Mouse (Mus musculus) right cerebral cortex, postnatal 4 days (tissue): ENCODE results near the gene Stk16.
A peak's percentile ranks its signal among the peaks of the same experiment; 100 is the strongest.

ENCODE experiments used
- DNase-seq: peaks from one replicate; pipeline ENCODE4 v3.0.0-alpha.2; 2022

The Stk16 gene

GRCm38 (mm10) chr1:75243411-75243810, 32.8 kb downstream of the Stk16 start:
- no peak for DNase-seq

GRCm38 (mm10) chr1:75244175-75244826, 33.7 kb downstream of the Stk16 start:
- DNase-seq, result no peak

DNA sequence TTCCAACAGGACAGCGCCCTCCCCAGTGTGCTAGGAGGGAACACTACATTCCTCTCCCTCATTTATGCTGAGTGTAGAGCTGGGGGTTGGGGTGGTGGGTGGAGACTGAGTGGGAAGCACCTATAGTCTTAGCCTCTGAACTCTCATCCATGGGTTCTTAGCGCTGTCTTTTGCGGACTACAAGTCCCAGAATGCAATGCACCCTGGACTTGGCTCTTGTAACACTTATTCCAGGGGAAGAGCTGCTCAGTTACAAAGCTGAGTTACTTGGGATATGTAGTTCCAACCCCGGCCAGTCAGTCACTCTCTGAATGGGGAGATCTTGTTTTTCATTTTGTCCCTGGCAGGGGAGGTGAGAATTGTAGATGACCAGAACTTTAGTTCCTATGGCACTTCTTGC, 34.2 kb downstream of the Stk16 start:
- DNase-seq, result no peak

- no peak for DNase-seq
Observed at GRCm38 (mm10) chr1:75247071-75247930, 36.7 kb downstream of the Stk16 start.

DNA sequence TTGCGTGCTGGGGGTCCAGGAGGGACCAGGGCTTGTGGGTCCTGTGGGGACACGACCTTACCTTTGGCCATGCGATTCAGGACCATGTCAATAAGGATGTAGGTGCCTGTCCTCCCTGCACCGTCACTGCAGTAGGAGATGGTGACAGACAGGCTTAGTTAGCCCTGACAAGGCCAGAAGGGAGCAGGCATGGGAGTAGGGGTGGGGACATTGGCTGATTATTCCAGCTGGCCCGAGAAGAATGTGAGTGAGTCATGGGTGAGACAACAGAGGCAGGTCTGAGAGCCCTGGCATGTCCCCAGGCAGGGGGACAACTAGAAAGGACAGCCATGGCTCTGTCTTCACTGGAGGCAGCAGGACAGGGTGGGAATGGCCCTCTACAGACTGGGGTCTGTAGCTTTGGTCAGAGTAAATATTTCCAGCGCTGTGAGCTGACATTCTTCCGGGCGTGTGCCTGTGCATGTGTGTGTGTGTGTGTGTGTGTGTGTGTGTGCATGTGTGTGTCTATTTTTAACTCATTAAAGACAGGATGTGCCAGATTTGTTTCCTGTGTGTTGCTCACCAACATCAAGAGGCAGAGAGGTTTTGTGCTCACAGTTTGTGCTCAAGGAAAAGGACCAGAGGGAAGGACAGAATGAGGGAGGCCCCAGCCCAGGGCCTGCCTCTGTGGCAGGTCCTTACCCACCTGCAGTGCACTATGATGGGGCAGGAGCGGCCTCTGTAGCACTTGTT, 37.6 kb downstream of the Stk16 start:
- no peak for DNase-seq

DNA sequence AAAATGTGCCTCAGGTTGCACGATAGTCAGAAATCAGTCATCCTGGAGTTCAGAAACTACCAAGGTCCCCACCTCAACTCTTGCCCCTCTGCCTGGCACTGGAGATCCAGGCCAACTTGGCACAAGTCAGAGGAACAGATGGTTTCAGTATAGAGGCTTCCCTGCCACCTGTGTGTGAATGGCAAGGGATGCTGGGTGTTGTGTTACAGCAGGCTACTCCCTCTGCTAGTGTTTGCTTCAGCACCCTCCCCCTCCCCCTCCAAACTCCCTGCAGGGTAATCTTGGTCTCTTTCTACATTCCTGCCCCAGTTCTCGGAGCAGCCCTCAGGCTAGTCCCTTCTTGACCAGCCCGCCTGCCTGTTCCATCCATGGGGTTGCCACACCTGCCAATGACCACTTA, 39.9 kb downstream of the Stk16 start:
- no peak for DNase-seq

DNA sequence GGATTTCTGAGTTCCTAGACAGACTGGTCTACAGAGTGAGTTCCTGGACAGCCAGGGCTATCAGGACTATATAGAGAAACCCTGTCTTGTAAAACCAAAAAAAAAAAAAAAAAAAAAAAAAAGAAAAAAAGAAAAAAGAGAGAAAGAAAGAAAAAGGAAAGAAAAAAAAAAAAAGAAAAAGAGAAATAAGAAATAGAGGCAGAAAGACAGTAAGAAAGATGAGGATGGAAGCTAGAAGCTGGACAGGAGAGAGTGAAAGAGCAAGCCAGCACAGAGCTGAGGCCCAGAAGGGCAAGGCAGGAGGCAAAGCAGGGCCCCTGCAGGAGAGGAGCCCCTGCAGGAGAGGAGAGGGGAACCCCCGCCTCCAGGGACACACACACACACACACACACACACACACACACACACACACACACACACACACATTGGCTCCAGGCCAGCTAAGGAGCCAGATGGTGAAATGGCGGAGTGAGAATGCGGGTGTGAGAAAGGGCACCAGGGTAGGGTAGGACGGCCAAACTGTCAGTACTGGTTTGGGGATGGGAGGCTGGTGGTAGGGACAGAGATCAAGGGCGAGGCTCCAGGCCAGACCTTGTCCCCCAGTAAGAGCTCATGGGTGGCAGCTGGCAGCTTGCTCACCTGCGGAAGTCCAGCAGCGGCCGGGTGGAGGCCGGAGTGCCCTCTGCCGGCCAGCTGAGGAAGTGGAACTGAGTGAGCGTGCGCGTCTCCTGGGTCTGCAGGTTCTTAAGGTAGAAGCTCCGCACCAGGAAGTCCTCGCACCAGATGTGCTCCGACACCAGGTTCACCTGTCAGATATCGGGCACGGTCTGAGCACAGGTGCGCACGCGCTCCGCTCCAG, 40.7 kb downstream of the Stk16 start:
- DNase-seq, result peak; percentile 55

DNA sequence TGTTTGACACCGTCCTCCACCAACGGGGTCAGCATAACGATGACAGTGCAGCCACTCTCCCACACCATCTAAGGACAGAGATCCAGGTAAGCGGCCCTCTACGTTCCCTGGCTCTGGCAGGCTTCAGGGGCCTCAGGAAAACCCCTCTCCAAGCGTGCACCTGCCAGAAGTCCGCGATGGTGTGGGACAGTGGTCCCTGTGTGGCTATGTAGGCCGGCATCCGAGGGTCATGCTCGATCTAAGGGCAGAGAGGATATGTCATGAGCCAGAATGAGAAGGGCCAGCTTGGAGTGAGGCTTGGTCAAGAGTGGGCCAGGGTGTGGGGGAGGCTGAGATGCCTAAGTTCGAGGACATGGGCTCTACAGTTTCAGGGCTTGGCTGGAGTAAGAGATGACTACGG, 41.7 kb downstream of the Stk16 start:
- DNase-seq, result no peak

- DNase-seq, result no peak
Observed at GRCm38 (mm10) chr1:75253029-75253428, 42.4 kb downstream of the Stk16 start.

DNA sequence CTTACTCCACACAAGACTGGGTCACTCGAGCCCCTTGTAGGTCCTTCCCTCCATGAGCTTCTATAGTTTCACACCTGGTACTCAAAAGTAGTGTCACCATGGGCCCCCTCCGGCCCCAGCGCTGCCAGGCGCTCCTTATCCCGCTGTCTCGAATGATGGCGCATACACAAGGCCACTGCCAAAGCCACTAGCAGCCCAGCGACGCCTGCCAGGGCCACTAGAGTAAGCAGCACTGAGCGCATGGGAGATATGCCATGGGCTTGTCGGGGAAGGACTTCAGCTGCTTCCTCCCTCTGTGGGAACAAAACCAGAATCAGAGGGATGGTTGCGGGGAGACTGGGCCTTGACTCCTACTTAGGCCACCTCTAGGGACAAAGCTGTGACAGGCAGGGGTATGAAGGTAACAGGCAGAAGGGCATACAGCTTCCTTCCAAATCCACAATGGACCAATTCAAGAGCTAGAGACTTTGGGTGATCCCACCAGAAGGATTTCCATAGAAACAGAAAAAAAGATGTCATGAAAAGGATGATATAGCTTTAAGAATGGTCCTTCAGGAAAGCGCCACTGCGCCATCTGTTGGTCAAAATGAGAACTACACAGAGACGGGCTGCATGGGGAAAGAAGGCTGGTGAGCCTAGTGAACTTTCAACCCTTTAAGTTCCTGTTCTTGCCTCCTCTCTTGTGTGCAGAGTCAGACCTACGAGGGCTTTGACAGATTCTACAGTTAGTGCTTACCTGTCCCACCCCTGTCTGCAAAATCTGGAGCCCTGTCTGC, 43.4 kb downstream of the Stk16 start:
- peak; percentile 94 for DNase-seq

DNA sequence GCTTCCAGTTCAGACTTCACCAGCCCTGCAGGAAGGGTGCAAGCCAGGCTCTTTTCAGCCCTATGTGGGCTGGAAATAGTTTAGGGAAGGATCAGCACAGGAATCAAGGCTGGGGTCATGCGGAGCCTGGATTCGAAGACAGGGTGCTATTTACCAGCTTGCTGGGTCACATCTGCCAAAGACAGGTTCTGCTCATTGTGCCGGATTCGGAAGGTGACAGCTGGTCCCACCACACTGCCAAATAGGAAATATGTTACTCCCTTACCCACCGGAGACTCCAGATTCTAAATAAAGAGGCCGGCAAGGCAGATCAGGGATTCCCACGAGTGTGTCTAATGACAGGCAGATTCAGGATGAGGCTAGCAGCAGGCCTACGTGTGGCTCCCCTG, 44.0 kb downstream of the Stk16 start:
- no peak for DNase-seq

DNA sequence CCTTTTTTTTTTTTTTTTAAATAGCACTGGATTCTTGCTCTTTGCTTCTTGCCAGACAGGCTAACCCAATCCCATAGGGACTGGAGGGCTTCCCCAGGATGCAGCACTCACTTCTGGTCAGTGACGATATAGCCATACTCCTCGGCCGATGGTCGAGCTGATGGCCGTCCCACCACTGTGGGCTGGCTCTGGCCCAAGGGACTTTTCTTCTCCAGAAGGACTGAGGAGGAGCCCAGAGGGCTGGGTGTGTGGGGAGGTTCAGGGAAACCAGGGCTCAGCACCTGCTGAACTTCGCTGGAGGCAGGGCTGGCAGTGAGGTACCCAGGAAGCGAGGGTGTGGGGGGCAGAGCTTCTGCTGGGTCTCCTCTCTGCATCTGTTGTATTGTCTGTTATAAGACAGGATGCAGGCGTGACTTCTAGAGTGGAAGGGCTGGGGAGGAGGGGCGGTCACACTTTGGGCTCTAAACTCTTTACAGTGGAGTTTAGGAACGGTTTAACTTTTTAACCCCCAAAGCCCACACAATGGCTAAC, 44.9 kb downstream of the Stk16 start:
- DNase-seq, result no peak

- no peak for DNase-seq
Observed at GRCm38 (mm10) chr1:75261278-75261677, 50.6 kb downstream of the Stk16 start.

DNA sequence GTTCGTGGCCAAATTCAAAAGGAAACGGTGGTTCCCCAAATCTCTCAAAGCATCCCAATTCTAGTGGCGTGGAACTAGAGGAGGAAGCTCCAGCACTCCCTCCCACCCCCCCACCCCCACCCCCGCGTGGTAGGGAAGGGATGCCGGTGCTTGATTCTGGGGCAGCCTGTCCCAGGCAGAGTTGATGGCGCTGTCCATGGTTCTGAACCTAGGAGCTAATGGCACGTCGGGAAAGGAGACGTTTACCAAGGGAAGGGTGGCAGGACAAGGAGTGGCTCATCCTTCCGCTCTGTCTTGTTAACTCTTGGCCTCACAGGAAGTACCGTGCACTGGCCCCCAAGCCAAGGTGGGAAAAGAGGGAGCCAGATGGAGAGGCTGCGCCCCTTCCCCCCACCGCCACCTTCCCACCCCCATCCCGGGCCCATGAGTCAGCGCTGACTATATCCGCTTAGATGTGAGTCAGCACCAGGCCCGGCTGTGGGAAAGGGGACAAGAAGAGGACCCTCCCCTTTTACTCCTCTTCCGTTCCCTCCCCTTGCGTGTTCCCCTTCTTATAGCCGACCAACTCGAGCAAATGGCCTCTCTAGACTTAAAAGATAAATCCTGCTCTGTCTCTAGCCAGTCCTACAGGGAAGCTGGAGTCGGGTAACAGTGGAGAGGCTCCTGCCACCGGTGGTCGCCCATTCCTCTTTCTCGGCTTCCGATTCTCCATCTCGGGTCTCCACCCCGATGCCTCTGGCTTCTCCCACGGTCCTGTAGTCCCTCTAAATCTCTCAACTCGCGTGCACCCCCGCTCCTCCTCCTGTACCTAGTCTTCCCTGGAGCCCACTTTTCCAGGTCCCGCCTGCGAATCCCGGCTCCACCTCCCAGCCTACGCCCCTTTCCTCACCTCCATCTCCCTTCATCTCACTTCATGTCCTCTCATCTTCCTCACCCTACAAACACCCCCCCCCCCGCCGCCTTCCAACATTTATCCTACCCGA, 52.6 kb downstream of the Stk16 start:
- DNase-seq, result peak; percentile 61

GRCm38 (mm10) chr1:75264091-75264880, 53.6 kb downstream of the Stk16 start, which contains the start of gene Ptprn:
TSS of gene Ptprn (minus strand) at chr1:75264502.
- DNase-seq, result peak; percentile 62
